Mouse (Mus musculus) MEL (cell line): ENCODE data around the gene Pyurf. TPM values are rescaled to one million over a fixed set of nuclear protein-coding genes. Genes with fewer than 3 reads are reported as not detected.
A peak's percentile ranks its signal among the peaks of the same experiment; 100 is the strongest.

Experiments
- DNase-seq: peaks from one replicate; pipeline ENCODE4 v3.0.0; 2011; ENCODE audit warnings: low read depth, low spot score
- H3K27ac ChIP-seq: 2 replicates; pipeline ENCODE4 v1.5.1; 2012; ENCODE audit warnings: low read depth, mild to moderate bottlenecking, control low read depth, low read length, moderate library complexity; ENCODE audit not compliant: control insufficient read depth
- H3K27me3 ChIP-seq, 2 experiments: fragments of 150-350 bp in 1 of 2; sonication (generic) in 1 of 2; 2 replicates each; pipeline ENCODE4 v1.6.1; 2012; ENCODE audit warnings: low read length in 2 of 2, mild to moderate bottlenecking in 2 of 2, improper control_type of control experiment in 1 of 2, moderate library complexity in 1 of 2; ENCODE audit not compliant: insufficient read depth in 2 of 2, control insufficient read depth in 1 of 2
- H3K36me3 ChIP-seq, 2 experiments: 2 replicates each; pipeline ENCODE4 v1.6.1; 2012 to 2014; ENCODE audit warnings: low read length in 2 of 2, improper control_type of control experiment in 1 of 2, inconsistent platforms in 1 of 2, mild to moderate bottlenecking in 1 of 2; ENCODE audit not compliant: insufficient read depth in 2 of 2, control insufficient read depth in 1 of 2
- H3K4me1 ChIP-seq, 2 experiments: fragments of 150-350 bp in 1 of 2; sonication (generic) in 1 of 2; 2 replicates each; pipeline ENCODE4 v1.6.1; 2012; ENCODE audit warnings: low read length in 2 of 2, improper control_type of control experiment in 1 of 2, mild to moderate bottlenecking in 1 of 2; ENCODE audit not compliant: insufficient read depth in 2 of 2, control insufficient read depth in 1 of 2
- H3K4me3 ChIP-seq, 2 experiments: fragments of 150-350 bp in 1 of 2; sonication (generic) in 1 of 2; 2 replicates each; pipeline ENCODE4 v1.5.1; 2012; ENCODE audit warnings: low read depth in 2 of 2, low read length in 2 of 2, mild to moderate bottlenecking in 2 of 2, moderate library complexity in 2 of 2, control low read depth in 1 of 2, improper control_type of control experiment in 1 of 2; ENCODE audit not compliant: control insufficient read depth in 1 of 2, insufficient read depth in 1 of 2
- H3K79me2 ChIP-seq: 2 replicates; pipeline ENCODE4 v1.6.1; 2012; ENCODE audit warnings: mild to moderate bottlenecking, low read length, moderate library complexity; ENCODE audit not compliant: control insufficient read depth, poor library complexity, insufficient read depth
- H3K9ac ChIP-seq: 2 replicates; pipeline ENCODE4 v1.6.1; 2012; ENCODE audit warnings: low read depth, mild to moderate bottlenecking, control low read depth, low read length, moderate library complexity; ENCODE audit not compliant: control insufficient read depth, poor library complexity, severe bottlenecking
- H3K9me3 ChIP-seq: fragments of 150-350 bp; sonication (generic); replicated peaks from 2 replicates; pipeline ENCODE4 v1.6.1; 2012; ENCODE audit warnings: mild to moderate bottlenecking, low read length, improper control_type of control experiment, moderate library complexity; ENCODE audit not compliant: insufficient read depth
- BHLHE40 ChIP-seq: IDR thresholded peaks from 2 replicates; pipeline ENCODE4 v1.6.1; 2012; ENCODE audit warnings: low read depth, mild to moderate bottlenecking, inconsistent platforms, low read length, improper control_type of control experiment, borderline replicate concordance
- CHD1 ChIP-seq: IDR thresholded peaks from 2 replicates; pipeline ENCODE4 v1.6.1; 2012; ENCODE audit warnings: low read depth, mild to moderate bottlenecking, inconsistent platforms, low read length, improper control_type of control experiment
- CTCF ChIP-seq, 3 experiments: IDR thresholded peaks in 2 of 3; conservative IDR thresholded peaks in 1 of 3; 2 replicates each; pipeline ENCODE4 v1.5.1; 2011 to 2012; ENCODE audit warnings: low read length in 3 of 3, low read depth in 2 of 3, mild to moderate bottlenecking in 2 of 3, improper control_type of control experiment in 1 of 3, inconsistent platforms in 1 of 3, mixed read lengths in 1 of 3, moderate library complexity in 1 of 3; ENCODE audit not compliant: control insufficient read depth in 1 of 3, insufficient read depth in 1 of 3, poor library complexity in 1 of 3, severe bottlenecking in 1 of 3
- E2F4 ChIP-seq: IDR thresholded peaks from 2 replicates; pipeline ENCODE4 v1.6.1; 2011; ENCODE audit warnings: low read depth, low read length, improper control_type of control experiment, borderline replicate concordance
- ELF1 ChIP-seq: IDR thresholded peaks from 2 replicates; pipeline ENCODE4 v1.6.1; 2014; ENCODE audit warnings: low read depth, mild to moderate bottlenecking, inconsistent platforms, low read length, improper control_type of control experiment, moderate library complexity
- EP300 ChIP-seq, 2 experiments: IDR thresholded peaks; 2 replicates each; pipeline ENCODE4 v1.6.1; 2011; ENCODE audit warnings: improper control_type of control experiment in 2 of 2, low read length in 2 of 2, low read depth in 1 of 2, mild to moderate bottlenecking in 1 of 2
- ETS1 ChIP-seq: IDR thresholded peaks from 2 replicates; pipeline ENCODE4 v1.6.1; 2012; ENCODE audit warnings: low read depth, mild to moderate bottlenecking, inconsistent platforms, low read length, improper control_type of control experiment, moderate library complexity
- HCFC1 ChIP-seq: IDR thresholded peaks from 2 replicates; pipeline ENCODE4 v1.6.1; 2012; ENCODE audit warnings: low read depth, mild to moderate bottlenecking, inconsistent platforms, low read length, improper control_type of control experiment, moderate library complexity
- JUND ChIP-seq: IDR thresholded peaks from 2 replicates; pipeline ENCODE4 v1.6.1; 2011; ENCODE audit warnings: low read depth, mild to moderate bottlenecking, improper control_type of control experiment, low read length
- KAT2A ChIP-seq: conservative IDR thresholded peaks from 2 replicates; pipeline ENCODE4 v1.6.1; 2012; ENCODE audit warnings: low read depth, low read length, improper control_type of control experiment, inconsistent platforms
- MAFK ChIP-seq: IDR thresholded peaks from 2 replicates; pipeline ENCODE4 v1.6.1; 2011; ENCODE audit warnings: low read depth, mild to moderate bottlenecking, low read length, improper control_type of control experiment, borderline replicate concordance
- MAX ChIP-seq: IDR thresholded peaks from 2 replicates; pipeline ENCODE4 v1.6.1; 2011; ENCODE audit warnings: low read length, improper control_type of control experiment
- MAZ ChIP-seq: IDR thresholded peaks from 2 replicates; pipeline ENCODE4 v1.6.1; 2012; ENCODE audit warnings: low read depth, mild to moderate bottlenecking, inconsistent platforms, low read length, improper control_type of control experiment
- MEF2A ChIP-seq: IDR thresholded peaks from 2 replicates; pipeline ENCODE4 v1.6.1; 2014; ENCODE audit warnings: low read depth, mild to moderate bottlenecking, inconsistent platforms, low read length, improper control_type of control experiment; ENCODE audit not compliant: poor library complexity, insufficient replicate concordance, severe bottlenecking; ENCODE audit errors: extremely low read depth
- MXI1 ChIP-seq: IDR thresholded peaks from 2 replicates; pipeline ENCODE4 v1.6.1; 2011; ENCODE audit warnings: mild to moderate bottlenecking, low read depth, low read length, improper control_type of control experiment
- MYB ChIP-seq: IDR thresholded peaks from 2 replicates; pipeline ENCODE4 v1.6.1; 2011; ENCODE audit warnings: mild to moderate bottlenecking, low read depth, low read length, improper control_type of control experiment
- MYC ChIP-seq: IDR thresholded peaks from 2 replicates; pipeline ENCODE4 v1.6.1; 2011; ENCODE audit warnings: low read depth, mild to moderate bottlenecking, low read length, improper control_type of control experiment, moderate library complexity
- NELFE ChIP-seq: IDR thresholded peaks from 2 replicates; pipeline ENCODE4 v1.6.1; 2011; ENCODE audit warnings: low read depth, low read length, improper control_type of control experiment
- POLR2A ChIP-seq, 2 experiments: IDR thresholded peaks; 2 replicates each; pipeline ENCODE4 v1.6.1; 2011 to 2012; ENCODE audit warnings: low read length in 2 of 2, mild to moderate bottlenecking in 2 of 2, control low read depth in 1 of 2, improper control_type of control experiment in 1 of 2, low read depth in 1 of 2, moderate library complexity in 1 of 2; ENCODE audit not compliant: control insufficient read depth in 1 of 2, insufficient read depth in 1 of 2, poor library complexity in 1 of 2
- RAD21 ChIP-seq: IDR thresholded peaks from 2 replicates; pipeline ENCODE4 v1.6.1; 2011; ENCODE audit warnings: mild to moderate bottlenecking, low read depth, low read length, improper control_type of control experiment
- RCOR1 ChIP-seq: IDR thresholded peaks from 2 replicates; pipeline ENCODE4 v1.6.1; 2012; ENCODE audit warnings: low read depth, mild to moderate bottlenecking, inconsistent platforms, low read length, improper control_type of control experiment
- SMC3 ChIP-seq: IDR thresholded peaks from 2 replicates; pipeline ENCODE4 v1.6.1; 2011; ENCODE audit warnings: low read depth, low read length, improper control_type of control experiment
- TBP ChIP-seq: IDR thresholded peaks from 2 replicates; pipeline ENCODE4 v1.8.0; 2011; ENCODE audit warnings: low read depth, low read length, improper control_type of control experiment
- TCF12 ChIP-seq: IDR thresholded peaks from 2 replicates; pipeline ENCODE4 v1.6.1; 2014; ENCODE audit warnings: low read depth, mild to moderate bottlenecking, inconsistent platforms, low read length, improper control_type of control experiment, moderate library complexity
- UBTF ChIP-seq: IDR thresholded peaks from 2 replicates; pipeline ENCODE4 v1.6.1; 2012; ENCODE audit warnings: low read depth, mild to moderate bottlenecking, inconsistent platforms, low read length, improper control_type of control experiment, moderate library complexity, borderline replicate concordance; ENCODE audit not compliant: insufficient read depth
- USF1 ChIP-seq: IDR thresholded peaks from 2 replicates; pipeline ENCODE4 v1.6.1; 2014; ENCODE audit warnings: low read depth, mild to moderate bottlenecking, inconsistent platforms, low read length, improper control_type of control experiment, moderate library complexity
- USF2 ChIP-seq, 2 experiments: IDR thresholded peaks; 2 replicates each; pipeline ENCODE4 v1.6.1; 2011 to 2012; ENCODE audit warnings: improper control_type of control experiment in 2 of 2, low read length in 2 of 2, borderline replicate concordance in 1 of 2, inconsistent platforms in 1 of 2, low read depth in 1 of 2, mild to moderate bottlenecking in 1 of 2; ENCODE audit not compliant: insufficient read depth in 1 of 2
- ZNF384 ChIP-seq: IDR thresholded peaks from 2 replicates; pipeline ENCODE4 v1.6.1; 2012; ENCODE audit warnings: low read depth, mild to moderate bottlenecking, inconsistent platforms, low read length, improper control_type of control experiment
- polyA plus RNA-seq, 2 experiments: library from polyadenylated mRNA; stranded (reverse) in 1 of 2; unstranded in 1 of 2; fragments of >175 nt in 1 of 2; fragments of >200 nt in 1 of 2; gene quantifications; 2 replicates each; pipeline versions ENCODE4 v1.2.1 to v1.2.4; 2012; ENCODE audit warnings: low replicate concordance in 2 of 2, low read depth in 1 of 2; ENCODE audit not compliant: insufficient read length in 2 of 2, insufficient read depth in 1 of 2, missing spikeins in 1 of 2
- total RNA-seq: library from RNA; depleted of rRNA; stranded (reverse); fragments of 300-350 nt; gene quantifications from 2 replicates; pipeline ENCODE4 v1.2.3, GENCODE M21; 2012

Pyurf gene
- total and polyA plus RNA-seq, 3 experiments = 2.9 to 3.3 TPM; not detected in 1

DNA sequence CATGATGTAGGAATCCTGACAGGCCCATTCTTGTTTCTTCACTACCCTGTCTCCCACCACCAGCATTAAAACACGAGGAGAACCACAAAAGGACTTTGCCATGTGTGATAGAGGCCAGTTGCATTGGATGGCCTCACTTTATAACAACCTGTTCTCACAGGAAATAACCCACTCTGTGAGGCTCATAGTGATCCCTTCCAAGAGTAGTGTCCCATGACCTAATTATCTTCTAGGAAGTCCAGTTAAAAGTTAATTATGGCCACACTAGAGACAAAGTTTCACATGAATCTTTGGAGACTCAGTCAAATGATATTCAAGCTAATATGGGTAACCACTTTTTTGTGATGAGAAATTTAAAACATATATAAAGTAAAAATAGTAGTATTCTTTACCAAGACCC is 44.6 kb downstream of the Pyurf start:
- Histone ChIP-seq H3K36me3 (peaks cover 0 to 2% of the 10 kb centered on the region in 2 experiments; a peak in 1 of 4 replicates), H3K27ac (no peak overlapping the region), H3K9me3 (no peaks in the 10 kb centered on the region), H3K79me2 (no peaks in the 10 kb centered on the region), H3K4me1 (no peaks in the 10 kb centered on the region; a peak in 1 of 4 replicates), H3K4me3 (no peak overlapping the region), H3K9ac (no peak overlapping the region), H3K27me3 (no peaks in the 10 kb centered on the region)
- TF ChIP-seq CTCF (IDR thresholded peaks at IDR 0.05 in 2 of 3, conservative IDR thresholded peaks at IDR 0.05 in 1 of 3; ENCODE audit: control insufficient read depth in 1 of 3, insufficient read depth in 1 of 3, low read depth in 2 of 3, low read length in 3 of 3, poor library complexity in 1 of 3, severe bottlenecking in 1 of 3) = no peak
- TF ChIP-seq CHD1 = no peak
- no peak for TF ChIP-seq ZNF384
- TF ChIP-seq MYC = no peak
- no peak for TF ChIP-seq MEF2A
- TF ChIP-seq NELFE = no peak
- no peak for DNase-seq

DNA sequence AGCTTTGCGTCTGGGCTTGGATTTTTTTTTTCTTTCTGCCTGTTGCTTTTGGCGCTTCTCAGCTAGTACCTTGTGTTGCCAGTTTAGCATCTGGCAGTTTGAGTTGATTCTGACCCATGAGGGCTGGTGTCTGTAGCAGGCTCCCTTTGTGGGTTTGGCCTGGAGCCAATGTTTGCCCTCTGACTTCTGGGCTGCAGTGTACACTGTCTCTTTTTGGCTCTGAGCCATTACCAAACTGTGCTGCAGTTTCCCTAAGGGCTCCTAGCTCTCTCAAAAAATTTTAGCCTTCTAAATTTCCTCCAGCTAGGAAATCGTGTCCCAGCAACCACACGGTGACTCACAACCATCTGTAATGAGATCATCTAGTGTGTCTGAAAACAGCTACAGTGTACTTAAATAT is 50.1 kb downstream of the Pyurf start:
- H3K36me3 ChIP-seq = peaks cover 0 to 6% of the 10 kb centered on the region in 2 experiments; a peak in 2 of 4 replicates
- TF ChIP-seq ETS1 (peak; percentile 55; the same call in 1 of the 2 replicates), E2F4 (no peak), TCF12 (peak; percentile 31; the same call in 1 of the 2 replicates), MEF2A (no peak), UBTF (no peak), MAFK (no peak), POLR2A (IDR thresholded peaks at IDR 0.05; ENCODE audit: control insufficient read depth in 1 of 2, insufficient read depth in 1 of 2, low read depth in 1 of 2, low read length in 2 of 2, poor library complexity in 1 of 2) (no peak), ELF1 (no peak), JUND (no peak), RCOR1 (peak; percentile 27; the same call in 1 of the 2 replicates), MXI1 (no peak), RAD21 (no peak), USF2 (IDR thresholded peaks at IDR 0.05; ENCODE audit: borderline replicate concordance in 1 of 2, insufficient read depth in 1 of 2, low read depth in 1 of 2, low read length in 2 of 2) (no peak), USF1 (no peak), MAZ (no peak), KAT2A (no peak), EP300 (IDR thresholded peaks at IDR 0.05; ENCODE audit: low read depth in 1 of 2, low read length in 2 of 2) (peak; percentile 46 to 53; a peak in 3 of 4 replicates), MAX (no peak), MYB (no peak), TBP (no peak), SMC3 (no peak), HCFC1 (no peak), NELFE (no peak), BHLHE40 (no peak), CTCF (IDR thresholded peaks at IDR 0.05 in 2 of 3, conservative IDR thresholded peaks at IDR 0.05 in 1 of 3; ENCODE audit: control insufficient read depth in 1 of 3, insufficient read depth in 1 of 3, low read depth in 2 of 3, low read length in 3 of 3, poor library complexity in 1 of 3, severe bottlenecking in 1 of 3) (no peak), ZNF384 (peak; percentile 62)
- H3K4me3 ChIP-seq = no peak overlapping the region
- H3K27me3 ChIP-seq = no peaks in the 10 kb centered on the region
- peaks cover 0 to 3% of the 10 kb centered on the region in 2 experiments; a peak in 2 of 4 replicates for H3K4me1 ChIP-seq
- no peak overlapping the region for H3K27ac ChIP-seq
- no peaks in the 10 kb centered on the region for H3K9me3 ChIP-seq
- H3K9ac ChIP-seq = no peak overlapping the region
- no peaks in the 10 kb centered on the region for H3K79me2 ChIP-seq
- peak; percentile 77 for DNase-seq
